Mouse (Mus musculus) left cerebral cortex, adult 11 months (tissue): ENCODE data around the gene Arl16.
"Not testable (repeated sequence)": the region's sequence is repeated elsewhere in the genome, so short reads cannot be mapped to it uniquely, and the experiment has no call there.

Experiments used
- DNase-seq: peaks from one replicate; pipeline ENCODE4 v3.0.0; 2022; ENCODE audit warnings: low spot score

The Arl16 gene

DNA sequence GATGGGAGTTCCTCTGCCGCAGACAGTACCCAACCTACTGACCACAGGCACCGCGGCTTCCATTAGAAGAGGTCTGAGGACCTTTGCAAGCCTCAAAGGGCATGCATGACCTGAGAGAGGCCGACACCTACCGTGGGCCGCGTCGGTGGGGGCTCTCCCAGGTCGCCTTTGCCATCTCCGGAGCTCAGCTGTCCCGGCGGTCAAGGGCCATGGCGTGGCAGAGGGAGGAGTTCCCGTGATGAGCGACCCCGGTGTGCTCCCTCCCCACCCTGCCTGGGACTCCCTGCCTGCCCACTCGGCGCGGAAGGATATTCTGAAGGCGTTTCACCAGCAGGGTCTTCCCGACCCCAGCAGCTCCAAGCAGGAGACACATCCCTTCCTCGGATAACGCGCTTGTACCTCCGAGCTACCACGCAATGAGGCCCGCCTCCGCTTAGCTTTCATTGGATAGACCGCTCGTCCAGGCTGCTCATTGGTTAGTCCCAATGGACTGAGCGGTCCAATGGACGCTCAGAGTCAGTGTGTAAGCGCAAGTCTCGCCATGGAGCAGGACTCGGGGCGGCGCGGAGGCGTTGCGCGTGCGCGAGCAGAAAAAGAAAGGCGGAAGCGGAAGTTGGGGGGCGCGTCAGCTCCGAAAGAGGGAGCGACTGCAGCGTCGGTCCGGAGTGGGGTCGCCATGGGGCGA lies at the start of gene Arl16:
Gene Arl16, minus strand, starts transcription at position 557 of the 685 bp plus-strand sequence.
- DNase-seq, result peak; percentile 92

DNA sequence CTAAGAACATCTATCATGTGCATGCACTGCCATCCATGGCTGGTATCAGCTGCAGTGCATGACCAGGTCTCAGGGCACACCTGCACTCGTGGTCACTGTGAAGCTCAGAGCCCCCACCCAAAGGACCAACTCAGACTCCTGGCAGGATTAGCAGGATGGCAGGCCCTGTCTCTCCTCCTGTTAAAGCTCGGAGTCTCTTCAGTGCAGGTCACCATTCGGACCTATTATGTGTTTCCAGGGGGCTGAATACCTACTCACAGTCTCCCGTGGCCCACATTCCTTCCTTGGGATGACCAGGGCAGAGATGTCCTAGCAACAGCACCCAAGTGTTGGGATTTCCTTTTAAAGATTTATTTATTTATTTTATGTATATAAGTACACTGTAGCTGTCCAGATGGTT lies 49.7 kb upstream of the Arl16 start:
- DNase-seq, result no peak

DNA sequence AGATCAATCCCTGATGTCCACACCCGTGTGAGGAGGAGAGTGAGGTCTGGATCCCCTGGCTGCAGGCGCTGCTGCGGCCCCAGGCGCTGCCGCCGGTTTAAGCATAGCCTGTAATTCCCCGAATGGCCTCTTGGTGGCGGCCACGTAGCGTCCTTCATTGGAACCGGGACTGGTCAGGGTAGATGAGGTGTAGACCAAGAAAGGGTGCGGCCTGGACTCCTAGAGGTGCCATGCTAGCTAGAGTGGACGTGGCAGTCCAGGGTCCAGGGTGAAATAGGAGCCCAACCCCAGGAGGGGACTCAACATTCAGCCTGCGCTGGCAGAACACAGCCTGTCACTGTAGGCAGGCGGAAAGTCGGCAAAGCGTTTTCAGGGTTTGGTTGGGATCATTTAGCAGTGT lies 48.2 kb upstream of the Arl16 start:
- DNase-seq, result peak; percentile 42

DNA sequence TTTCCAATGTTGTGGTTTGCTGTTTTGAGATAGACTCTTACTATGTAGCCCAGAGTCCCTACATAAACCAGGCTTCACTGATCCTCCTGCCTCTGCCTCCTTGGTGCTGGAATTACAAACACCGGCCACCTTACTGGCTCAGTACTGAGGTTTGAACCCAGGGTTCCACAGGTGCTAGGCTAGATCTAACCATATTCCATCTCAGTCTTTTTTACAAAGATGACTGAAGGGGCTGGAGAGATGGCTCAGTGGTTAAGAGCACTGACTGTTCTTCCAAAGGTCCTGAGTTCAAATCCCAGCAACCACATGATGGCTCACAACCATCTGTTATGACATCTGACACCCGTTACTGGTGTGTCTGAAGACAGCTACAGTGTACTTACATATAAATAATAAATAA lies 46.9 kb upstream of the Arl16 start:
- DNase-seq, result not testable (repeated sequence)

DNA sequence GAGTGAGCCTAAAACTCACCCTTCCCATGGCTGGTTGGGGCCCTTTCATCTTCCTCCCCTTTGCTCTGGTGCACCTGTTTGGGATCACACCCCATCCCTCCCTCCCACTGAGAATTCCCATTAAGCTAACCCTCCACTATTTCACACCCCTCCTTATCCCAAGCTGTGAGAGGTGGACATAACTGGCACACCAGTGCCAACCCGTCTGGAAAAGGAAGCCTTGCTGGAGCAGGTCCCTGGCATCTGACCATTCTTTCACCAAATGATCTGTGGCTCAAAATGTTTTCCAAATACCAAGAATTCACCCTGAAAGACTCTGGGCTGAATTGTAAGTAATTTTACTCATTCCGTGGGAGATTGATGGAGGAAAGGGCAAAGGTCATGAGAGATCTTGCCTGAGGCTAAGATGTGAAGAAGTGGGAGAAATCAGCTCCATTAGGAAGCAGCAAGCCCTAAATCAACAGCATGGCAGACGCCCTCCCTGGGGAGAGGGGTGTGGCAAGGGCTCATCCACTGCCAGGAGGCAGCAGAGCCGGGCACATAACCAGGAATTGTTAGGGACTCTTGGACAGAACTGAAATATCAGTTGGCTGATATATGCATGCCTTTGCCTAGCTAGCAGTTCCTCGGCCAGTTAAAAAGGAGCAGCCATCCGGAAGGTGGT lies 45.5 kb upstream of the Arl16 start:
- no peak for DNase-seq

DNA sequence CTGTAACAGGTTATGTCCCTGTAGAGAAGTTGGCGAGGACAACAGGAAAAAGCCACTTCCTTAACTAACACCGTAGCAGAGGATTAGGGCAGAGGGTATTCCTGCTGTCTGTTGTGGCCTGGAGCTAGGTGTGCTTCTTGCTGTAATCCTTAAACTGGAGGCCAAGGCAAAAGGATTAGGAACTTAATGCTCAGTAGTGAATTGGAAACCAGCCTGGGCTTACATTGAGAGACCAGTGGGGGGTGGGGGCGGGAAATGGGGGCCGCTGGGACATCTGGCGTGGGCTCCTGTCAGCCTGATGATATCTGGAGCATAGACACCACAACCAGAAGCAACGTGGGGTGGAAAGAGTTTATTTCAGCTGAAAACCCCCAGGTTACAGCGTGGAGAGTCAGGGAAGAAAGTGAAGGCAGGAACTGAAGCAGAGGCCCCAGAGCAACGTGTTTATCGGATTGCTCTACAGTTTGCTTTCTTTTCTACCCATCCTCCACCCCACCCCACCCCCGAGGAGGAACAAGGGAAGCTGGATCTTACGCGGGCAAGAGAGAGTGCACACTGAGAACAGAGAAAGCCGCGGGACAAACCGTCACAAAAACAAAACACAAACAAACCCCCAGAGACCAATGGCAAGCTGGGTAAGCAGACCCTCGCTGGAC lies 43.1 kb upstream of the Arl16 start:
- no peak for DNase-seq

DNA sequence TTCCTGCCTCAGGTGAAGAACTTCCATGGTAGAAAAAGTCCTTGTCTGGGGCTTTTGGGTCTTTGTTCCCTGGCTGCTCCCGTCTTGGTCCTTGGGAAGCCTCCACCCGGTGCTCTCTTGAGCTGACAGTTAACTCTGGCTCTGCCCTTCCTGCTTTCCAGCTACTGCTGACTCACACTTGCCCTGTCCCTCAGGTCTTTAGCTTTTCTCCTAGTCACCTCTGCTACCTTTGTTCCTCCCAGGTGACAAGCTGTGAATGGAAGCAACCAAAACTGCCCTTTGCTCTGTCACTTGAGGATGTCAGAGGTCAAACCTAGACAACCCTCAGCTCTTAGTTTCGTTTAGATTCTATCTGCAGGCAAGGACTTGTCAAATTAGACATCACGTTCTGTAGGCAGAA lies 42.5 kb upstream of the Arl16 start:
- DNase-seq, result no peak

DNA sequence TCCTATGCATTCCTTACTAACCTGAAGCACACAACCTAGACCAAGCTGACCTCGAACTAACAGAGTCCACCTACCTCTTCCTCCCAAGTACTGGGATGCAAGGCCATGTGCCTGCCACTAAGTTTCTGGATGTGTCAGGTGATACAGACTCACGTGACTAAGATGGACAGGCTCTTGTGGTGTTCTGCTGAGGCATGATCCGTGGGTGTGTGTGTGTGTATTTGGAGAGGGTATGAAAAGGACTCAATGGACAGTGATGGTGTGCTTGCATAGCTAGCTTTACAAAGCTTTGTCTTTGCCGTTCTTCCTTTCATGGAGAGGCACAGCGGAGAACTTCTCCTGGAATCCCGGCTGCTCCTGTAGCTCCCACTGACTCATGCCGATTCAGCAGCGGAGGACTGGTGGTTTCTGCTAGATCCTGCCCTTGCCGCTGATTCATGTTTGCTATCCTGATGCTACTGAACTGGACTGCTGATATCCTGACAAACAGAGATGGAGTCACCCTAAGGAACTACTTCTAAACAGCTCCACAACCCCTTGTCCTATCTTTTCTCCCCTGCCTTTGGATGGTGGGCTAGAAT lies 41.0 kb upstream of the Arl16 start:
- no peak for DNase-seq

DNA sequence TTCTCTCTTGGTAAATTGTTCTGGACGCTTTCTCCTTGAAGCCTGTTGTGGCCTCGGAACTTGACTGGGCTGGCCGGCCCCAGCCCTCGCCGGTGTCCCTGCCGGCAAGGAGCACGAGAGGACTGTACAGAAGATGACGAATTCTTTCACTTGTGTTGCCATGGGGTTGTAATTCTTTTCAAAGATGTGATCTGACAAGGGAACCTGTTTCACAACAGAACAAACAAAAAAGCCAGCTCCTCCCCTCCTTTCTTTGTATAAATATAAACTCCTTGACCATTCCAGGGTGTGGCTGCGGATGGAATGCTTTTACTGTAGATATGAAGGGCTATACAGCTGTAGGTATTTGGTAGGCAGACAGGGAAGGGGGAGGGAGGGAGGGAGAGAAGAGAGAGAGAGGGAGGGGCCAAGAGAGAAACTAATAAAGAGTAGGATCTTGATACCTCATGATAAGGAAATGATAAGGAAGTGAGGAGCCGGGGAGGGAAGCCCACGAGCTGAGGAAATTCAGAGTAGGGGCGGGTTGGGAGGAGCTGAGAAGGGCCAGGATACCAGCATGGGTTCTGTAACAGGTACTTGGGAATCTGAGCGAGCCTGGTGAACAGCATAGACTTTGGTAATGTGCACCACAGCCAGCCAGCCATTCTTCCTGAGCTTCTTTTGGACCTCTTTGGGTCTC lies 40.3 kb upstream of the Arl16 start:
- no peak for DNase-seq

DNA sequence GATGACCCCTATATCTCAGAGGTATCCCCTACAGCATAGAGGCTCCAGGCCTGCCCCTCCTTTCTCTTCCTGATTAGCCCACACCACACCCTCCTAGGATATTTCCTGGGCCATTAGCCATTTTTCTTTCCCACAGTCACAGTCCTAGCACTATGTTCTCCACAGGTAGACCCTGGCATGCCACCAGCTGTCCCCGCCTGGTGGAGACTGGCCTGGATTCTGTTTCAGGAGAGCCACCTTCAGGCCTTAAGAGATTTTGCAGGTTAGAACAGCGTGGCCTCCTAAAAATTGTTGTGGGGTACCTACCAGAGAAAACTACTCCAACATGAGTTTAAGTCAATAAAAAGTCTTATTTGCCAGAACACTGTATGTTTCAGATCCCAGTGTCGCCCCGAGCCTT lies 39.5 kb upstream of the Arl16 start:
- no peak for DNase-seq

DNA sequence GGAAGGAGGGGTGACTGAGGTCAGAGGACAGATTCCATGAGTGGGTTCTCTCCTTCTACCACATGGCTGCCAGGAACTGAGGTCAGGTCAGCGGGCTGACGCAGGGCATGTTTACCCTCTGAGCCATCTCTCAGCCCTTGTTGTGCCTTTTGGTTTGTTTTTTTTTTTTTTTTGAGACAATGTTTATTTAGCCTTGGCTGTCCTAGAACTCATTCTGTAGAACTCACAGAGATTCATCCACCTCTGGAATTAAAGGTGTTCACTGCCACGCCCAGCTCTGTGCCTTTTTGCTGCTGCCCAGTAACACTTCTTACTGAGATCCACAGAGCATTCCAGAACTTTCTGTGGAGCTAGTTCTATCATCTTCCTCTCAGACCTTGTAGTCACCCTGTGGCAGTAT lies 38.3 kb upstream of the Arl16 start:
- DNase-seq, result no peak

DNA sequence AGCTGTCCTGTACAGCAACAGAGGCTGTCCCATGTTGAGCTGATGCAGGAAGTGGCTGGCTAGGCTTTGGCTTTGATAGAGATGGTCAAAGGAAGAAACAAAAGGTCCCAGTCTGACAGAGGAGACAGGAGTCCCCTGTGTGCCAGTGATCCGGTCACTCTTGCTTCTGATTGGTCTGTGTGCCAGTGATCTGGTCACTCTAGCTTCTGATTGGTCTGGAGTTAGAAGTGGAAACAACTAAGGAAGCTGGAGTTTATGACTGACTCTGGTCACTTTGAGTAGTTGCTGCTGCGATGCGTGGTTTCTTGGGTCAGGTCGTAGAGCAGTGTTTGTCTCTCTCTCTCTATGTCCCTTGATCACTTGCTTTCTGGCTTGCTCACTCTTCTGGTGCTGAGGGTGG lies 34.3 kb upstream of the Arl16 start:
- DNase-seq, result no peak

DNA sequence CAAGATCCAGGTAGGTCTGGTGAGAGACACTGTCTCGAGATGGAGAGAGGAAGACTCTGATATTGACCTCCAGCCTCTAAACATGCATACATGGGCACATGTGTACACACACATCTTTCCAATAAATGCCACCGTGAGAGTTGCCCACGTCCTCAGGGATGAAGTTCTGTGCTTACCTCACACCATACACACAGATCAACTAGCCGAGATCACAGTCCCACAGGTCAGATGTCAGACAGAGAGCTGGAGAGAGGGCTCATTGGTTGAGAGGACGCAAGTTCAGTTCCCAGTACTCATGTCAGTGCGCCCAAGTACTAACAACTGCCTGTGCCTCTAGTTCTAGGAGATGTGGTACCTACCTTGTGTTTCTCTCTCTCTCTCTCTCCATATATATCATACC lies 33.6 kb upstream of the Arl16 start:
- no peak for DNase-seq

DNA sequence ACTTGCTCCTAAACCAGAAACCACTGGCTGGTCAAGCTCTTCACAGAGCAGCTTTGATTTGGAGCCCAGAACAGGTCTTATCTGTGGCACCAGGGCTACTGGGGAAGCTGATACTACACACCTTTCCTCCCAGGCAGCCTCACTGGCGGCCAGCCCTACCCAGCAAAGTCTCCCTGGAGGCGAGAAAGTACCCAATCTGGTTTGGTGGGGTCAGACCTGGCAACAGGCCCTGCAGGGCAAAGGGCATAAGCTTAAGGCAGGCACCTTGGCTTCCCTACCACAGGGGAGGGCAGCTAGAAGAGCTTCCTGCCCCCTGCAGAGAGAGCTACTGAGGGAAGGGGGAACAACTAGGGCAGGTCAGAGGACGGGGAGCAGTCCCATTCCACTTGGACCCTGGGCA lies 33.0 kb upstream of the Arl16 start:
- DNase-seq, result no peak

DNA sequence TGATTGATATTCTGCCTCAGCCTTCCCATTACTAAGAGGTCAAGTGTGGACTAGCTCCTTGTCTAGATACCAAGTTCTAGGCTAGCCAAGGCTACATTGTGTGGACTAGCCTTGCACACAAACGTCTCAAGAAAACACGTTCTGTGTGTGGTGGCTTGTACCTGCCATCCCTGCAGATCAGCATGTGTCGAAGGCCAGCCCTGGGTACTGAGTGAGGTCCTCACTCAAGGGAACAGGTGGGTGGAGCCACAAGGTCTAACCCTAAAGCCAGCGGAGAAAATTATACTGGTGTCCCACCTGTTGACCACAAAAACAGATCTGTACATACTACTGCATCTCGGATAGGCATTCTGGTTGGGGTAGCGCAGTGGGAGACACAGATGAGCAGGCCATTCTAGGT lies 32.5 kb upstream of the Arl16 start:
- no peak for DNase-seq

DNA sequence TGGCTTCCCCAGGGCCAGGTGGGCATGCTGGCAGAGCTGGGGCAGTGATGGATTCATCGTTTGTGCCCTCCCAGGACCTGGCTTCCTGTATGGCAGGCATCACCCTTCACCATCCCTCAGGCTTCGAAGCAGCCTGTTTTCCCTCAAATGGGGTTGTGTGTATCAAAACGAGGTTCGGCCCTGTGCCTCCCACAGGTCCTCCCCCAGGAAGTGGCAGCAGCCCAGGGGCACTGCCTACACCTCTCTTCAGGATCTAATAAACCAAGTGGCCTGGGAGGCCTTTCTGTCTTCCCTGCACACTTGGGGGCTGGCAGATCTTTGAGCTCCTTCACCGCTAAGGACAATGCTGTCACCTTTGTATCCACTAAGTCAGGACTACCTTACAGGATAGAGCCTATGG lies 31.5 kb upstream of the Arl16 start:
- DNase-seq, result no peak

DNA sequence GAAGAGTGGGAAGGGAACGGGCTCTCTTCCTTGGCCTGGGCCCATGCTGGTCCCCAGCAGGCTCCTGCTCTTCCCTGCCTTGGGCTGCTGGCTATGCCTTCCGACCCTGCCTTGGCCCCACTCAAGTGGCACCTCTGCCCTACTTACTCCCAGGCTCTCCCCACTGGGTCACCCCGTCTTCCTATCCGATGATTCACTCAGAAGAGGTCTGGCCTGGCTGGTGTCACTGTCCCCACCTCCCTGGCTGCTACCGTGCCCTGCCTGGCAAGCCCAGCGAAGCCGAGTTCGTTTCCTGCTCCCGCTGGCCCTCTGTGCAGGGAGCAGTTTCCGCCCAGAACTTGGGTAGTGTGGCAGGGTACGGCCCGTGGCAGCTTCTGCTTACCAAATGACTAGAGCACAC lies 30.8 kb upstream of the Arl16 start:
- no peak for DNase-seq

DNA sequence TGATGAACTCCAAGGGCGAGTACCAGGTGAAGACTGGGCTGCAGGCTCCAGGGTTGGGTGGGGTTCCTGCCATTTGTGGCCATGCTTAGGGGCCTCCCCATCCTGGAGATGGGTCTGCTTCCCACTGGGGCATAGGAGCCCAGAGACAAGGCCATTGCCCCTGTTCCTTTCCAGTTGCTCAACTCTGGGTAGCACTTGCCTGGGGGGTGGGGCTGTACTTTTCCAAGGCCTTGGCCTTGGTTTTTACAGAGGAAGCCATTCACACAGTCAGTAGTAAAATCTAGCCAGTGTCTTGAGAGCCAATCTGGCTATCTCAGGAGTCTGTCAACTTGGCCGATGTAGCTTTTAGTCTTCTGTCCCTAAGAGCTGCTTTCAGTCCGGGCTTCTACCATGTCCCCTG lies 30.0 kb upstream of the Arl16 start:
- DNase-seq, result no peak

DNA sequence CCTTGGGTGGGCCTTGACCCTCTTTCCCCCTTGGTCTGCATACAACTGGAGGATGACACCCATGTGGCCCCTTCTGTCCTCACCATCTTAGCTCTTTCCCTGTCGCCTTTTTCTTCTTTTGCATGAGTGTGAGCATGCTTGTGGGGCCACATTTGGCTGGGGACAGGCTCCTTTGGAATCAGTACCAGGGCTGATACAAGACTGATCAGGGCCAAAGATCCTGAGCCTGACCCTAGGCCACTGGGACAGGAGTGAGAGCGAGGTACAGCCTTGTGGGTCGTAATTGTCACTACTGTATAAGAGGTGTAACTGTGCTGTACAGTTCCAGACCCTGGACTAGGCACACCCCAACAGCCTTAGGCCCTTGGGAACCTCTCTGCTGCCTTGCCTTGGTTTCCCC lies 26.5 kb upstream of the Arl16 start:
- DNase-seq, result no peak

DNA sequence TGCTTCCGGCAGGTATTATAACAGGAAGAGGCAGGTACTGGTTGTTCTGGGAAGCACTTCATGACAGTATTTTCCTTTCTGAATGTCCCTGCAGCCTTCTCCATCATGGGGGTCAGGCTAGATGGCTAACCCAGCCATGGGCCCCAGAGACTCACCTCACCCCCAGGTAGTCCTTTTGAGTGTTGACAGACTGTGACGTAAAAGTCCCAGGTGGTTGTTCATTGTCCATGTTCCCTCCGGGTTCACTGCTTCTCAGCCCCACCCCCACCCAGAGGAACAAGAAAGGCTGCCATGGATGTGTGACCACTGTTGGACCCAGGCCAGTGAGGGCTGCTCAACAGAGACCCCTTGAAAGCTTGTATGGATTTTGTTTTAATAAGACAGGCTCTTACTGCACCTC lies 25.9 kb upstream of the Arl16 start:
- no peak for DNase-seq

DNA sequence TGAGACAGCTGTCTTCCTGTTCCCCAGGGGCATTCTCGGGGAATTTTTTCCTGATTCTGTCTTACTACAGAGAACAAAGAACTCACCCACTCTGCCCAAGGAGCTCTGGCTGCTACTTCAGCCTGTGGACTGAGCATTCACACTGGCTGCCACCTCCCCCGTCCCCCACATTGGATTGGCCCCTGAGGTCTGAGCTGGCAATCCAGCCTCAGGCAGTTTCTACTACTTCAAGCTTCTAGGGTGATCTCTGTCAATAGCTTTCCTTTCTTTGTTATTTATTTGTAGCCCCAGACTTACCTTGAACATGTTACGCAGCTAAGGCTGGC lies 25.4 kb upstream of the Arl16 start:
- no peak for DNase-seq

DNA sequence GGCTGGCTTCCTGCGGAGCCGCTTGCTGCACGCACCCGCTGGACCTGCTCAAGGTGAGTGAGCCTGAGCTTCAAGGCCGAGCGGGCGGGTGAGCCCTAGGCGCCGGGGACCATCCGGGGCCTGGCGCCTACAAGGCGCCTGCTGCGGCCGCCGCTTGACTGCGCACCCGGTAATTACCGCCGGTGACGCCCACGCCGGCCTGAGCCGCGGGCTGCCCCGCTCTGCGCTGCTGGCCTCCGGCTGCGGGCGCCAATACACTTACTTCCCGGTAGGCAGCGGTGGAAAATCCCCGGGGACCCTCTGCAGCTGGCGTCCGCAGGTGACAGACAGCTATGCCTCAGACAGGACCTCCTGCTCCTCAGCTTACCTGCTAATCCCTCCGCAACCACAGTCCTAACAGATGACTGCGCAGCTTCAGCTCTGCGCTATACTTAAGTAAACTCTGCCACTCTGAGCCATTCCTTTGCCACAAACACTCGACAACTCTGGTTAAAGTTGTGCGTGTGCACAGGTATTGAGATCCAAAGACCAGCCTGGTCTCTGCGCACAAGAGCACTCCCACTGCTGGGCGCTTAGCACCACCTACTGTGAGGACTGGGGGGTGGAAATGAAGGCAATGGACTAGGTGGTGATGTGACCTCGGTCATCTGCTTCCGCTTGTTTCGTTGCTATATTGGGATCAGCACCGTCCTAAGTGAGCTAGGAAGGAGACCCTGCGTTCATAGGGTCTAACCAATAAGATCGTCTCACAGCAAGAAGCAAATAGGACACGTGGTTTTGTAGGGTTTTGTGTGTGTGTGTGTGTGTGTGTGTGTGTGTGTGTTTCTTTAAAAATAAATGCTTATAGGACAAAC lies 24.8 kb upstream of the Arl16 start:
- DNase-seq, result no peak
